Mouse (Mus musculus): ENCODE results near the gene Tas2r143. TPM values are rescaled to one million over a fixed set of nuclear protein-coding genes. Genes with fewer than 3 reads are reported as not detected.

Tas2r143 gene
- total RNA-seq, 1 experiment from 2014 or later: 2.0 TPM

- DNase-seq: no peak
Observed at GRCm38 (mm10) chr6:42365215-42365614, 34.8 kb upstream of the Tas2r143 start.

- no peak for DNase-seq
Observed at GRCm38 (mm10) chr6:42369870-42370269, 30.2 kb upstream of the Tas2r143 start.

- DNase-seq: no peak
Observed at GRCm38 (mm10) chr6:42370630-42371363, 29.2 kb upstream of the Tas2r143 start.

- DNase-seq: no peak
Observed at GRCm38 (mm10) chr6:42372001-42372400, 28.0 kb upstream of the Tas2r143 start.

- no peak for DNase-seq
Observed at GRCm38 (mm10) chr6:42372421-42372815, 27.6 kb upstream of the Tas2r143 start.

- DNase-seq: peak; percentile 54
Observed at GRCm38 (mm10) chr6:42372816-42373547, 27.1 kb upstream of the Tas2r143 start, which contains the start of gene Epha1. TSS of gene Epha1 (minus strand) at chr6:42373268.

- DNase-seq: no peak
Observed at GRCm38 (mm10) chr6:42373669-42374430, 26.2 kb upstream of the Tas2r143 start.

GRCm38 (mm10) chr6:42374701-42375100 is 25.3 kb upstream of the Tas2r143 start:
- no peak for DNase-seq

GRCm38 (mm10) chr6:42375131-42375530 is 24.9 kb upstream of the Tas2r143 start:
- no peak for DNase-seq

- DNase-seq: no peak
Observed at GRCm38 (mm10) chr6:42376016-42376415, 24.0 kb upstream of the Tas2r143 start.

- no peak for DNase-seq
Observed at GRCm38 (mm10) chr6:42376504-42377019, 23.5 kb upstream of the Tas2r143 start.

- DNase-seq: no peak
Observed at GRCm38 (mm10) chr6:42377280-42377679, 22.8 kb upstream of the Tas2r143 start.

- DNase-seq: no peak
Observed at GRCm38 (mm10) chr6:42379551-42379950, 20.5 kb upstream of the Tas2r143 start.

- DNase-seq: peak; percentile 50
Observed at GRCm38 (mm10) chr6:42380416-42381144, 19.5 kb upstream of the Tas2r143 start.

- DNase-seq: no peak
Observed at GRCm38 (mm10) chr6:42381221-42381620, 18.8 kb upstream of the Tas2r143 start.

GRCm38 (mm10) chr6:42381916-42382381 is 18.1 kb upstream of the Tas2r143 start:
- DNase-seq: no peak

- no peak for DNase-seq
Observed at GRCm38 (mm10) chr6:42383360-42383759, 16.7 kb upstream of the Tas2r143 start.

- no peak for DNase-seq
Observed at GRCm38 (mm10) chr6:42385635-42386034, 14.4 kb upstream of the Tas2r143 start.

- DNase-seq: no peak
Observed at GRCm38 (mm10) chr6:42391796-42392330, 8.2 kb upstream of the Tas2r143 start.

GRCm38 (mm10) chr6:42395960-42396809 is 3.9 kb upstream of the Tas2r143 start:
- DNase-seq: peak; percentile 94

Measured in adrenal gland, postnatal 14 days (tissue).